Mouse (Mus musculus): ENCODE results near the gene Smcr8. TPM values are rescaled to one million over a fixed set of nuclear protein-coding genes. Genes with fewer than 3 reads are reported as not detected.

Smcr8 gene
- total RNA-seq, 1 experiment: 23.1 TPM

GRCm38 (mm10) chr11:60774841-60775240 lies 2.5 kb upstream of the Smcr8 start:
- Histone ChIP-seq H3K4me3 (ENCODE audit: insufficient read depth in 1 of 2, low read depth in 1 of 2, low read length in 2 of 2, poor library complexity in 1 of 2, severe bottlenecking in 1 of 2) (no peak overlapping the region), H3K27ac (ENCODE audit: insufficient read depth, low read depth, low read length, poor library complexity, severe bottlenecking) (no peak overlapping the region), H3K36me3 (ENCODE audit: control insufficient read depth, insufficient read depth, low read length, poor library complexity, severe bottlenecking) (peaks cover 12% of the 10 kb centered on the region), H3K9ac (ENCODE audit: insufficient read depth, low read depth, low read length, poor library complexity, severe bottlenecking) (no peak overlapping the region), H3K4me1 (ENCODE audit: control insufficient read depth in 2 of 2, insufficient read depth in 2 of 2, low read length in 2 of 2, poor library complexity in 1 of 2) (peaks cover 5% of the 10 kb centered on the region in 2 experiments; a peak in 3 of 4 replicates), H3K9me3 (ENCODE audit: control insufficient read depth, insufficient read depth, low read depth, low read length) (no peaks in the 10 kb centered on the region)
- DNase-seq (ENCODE audit: low read depth, low spot score): no peak
- TF ChIP-seq MAFK (IDR thresholded peaks at IDR 0.05; ENCODE audit: insufficient read depth, low read depth, low read length): no peak
- no peak for TF ChIP-seq ZC3H11A (IDR thresholded peaks at IDR 0.05; ENCODE audit: borderline replicate concordance, low read depth, low read length)
- TF ChIP-seq ZNF384 (IDR thresholded peaks at IDR 0.05; ENCODE audit: low read depth, low read length): no peak
- no peak for TF ChIP-seq CHD2 (IDR thresholded peaks at IDR 0.05; ENCODE audit: low read depth, low read length)
- in situ Hi-C loops (cut with MboI; ENCODE audit: low sequenced_read_pairs in 2 of 2, unreplicated experiment in 2 of 2): no loop called here

GRCm38 (mm10) chr11:60775578-60775977 lies 1.7 kb upstream of the Smcr8 start:
- TF ChIP-seq HCFC1 (IDR thresholded peaks at IDR 0.05; ENCODE audit: borderline replicate concordance, insufficient read depth, low read length): no peak
- TF ChIP-seq CHD2 (IDR thresholded peaks at IDR 0.05; ENCODE audit: low read depth, low read length): no peak
- no peak for TF ChIP-seq ZNF384 (IDR thresholded peaks at IDR 0.05; ENCODE audit: low read depth, low read length)
- TF ChIP-seq MAFK (IDR thresholded peaks at IDR 0.05; ENCODE audit: insufficient read depth, low read depth, low read length): no peak
- no peak for TF ChIP-seq ZC3H11A (IDR thresholded peaks at IDR 0.05; ENCODE audit: borderline replicate concordance, low read depth, low read length)
- peaks cover 18% of the 10 kb centered on the region for H3K36me3 ChIP-seq (ENCODE audit: control insufficient read depth, insufficient read depth, low read length, poor library complexity, severe bottlenecking)
- H3K4me1 ChIP-seq (ENCODE audit: control insufficient read depth in 2 of 2, insufficient read depth in 2 of 2, low read length in 2 of 2, poor library complexity in 1 of 2): peaks cover 5% of the 10 kb centered on the region in 2 experiments; a peak in 3 of 4 replicates
- H3K4me3 ChIP-seq (ENCODE audit: insufficient read depth in 1 of 2, low read depth in 1 of 2, low read length in 2 of 2, poor library complexity in 1 of 2, severe bottlenecking in 1 of 2): peak overlapping the region in 1 of 2 experiments; percentile 89; a peak in 3 of 4 replicates
- no peak overlapping the region for H3K27ac ChIP-seq (ENCODE audit: insufficient read depth, low read depth, low read length, poor library complexity, severe bottlenecking)
- no peak for DNase-seq (ENCODE audit: low read depth, low spot score)
- 0 out of 2 replicates have a peak overlapping the region, but pooled peaks have one; percentile 94 for H3K9ac ChIP-seq (ENCODE audit: insufficient read depth, low read depth, low read length, poor library complexity, severe bottlenecking)
- in situ Hi-C loops (cut with MboI; ENCODE audit: low sequenced_read_pairs in 2 of 2, unreplicated experiment in 2 of 2): no loop called here
- no peaks in the 10 kb centered on the region for H3K9me3 ChIP-seq (ENCODE audit: control insufficient read depth, insufficient read depth, low read depth, low read length)

GRCm38 (mm10) chr11:60776107-60776828 lies 1.1 kb upstream of the Smcr8 start:
- peaks cover 5 to 8% of the 10 kb centered on the region in 2 experiments; a peak in 3 of 4 replicates for H3K4me1 ChIP-seq (ENCODE audit: control insufficient read depth in 2 of 2, insufficient read depth in 2 of 2, low read length in 2 of 2, poor library complexity in 1 of 2)

GRCm38 (mm10) chr11:60777801-60778370 lies 562 bp downstream of the Smcr8 start:
- H3K36me3 ChIP-seq (ENCODE audit: control insufficient read depth, insufficient read depth, low read length, poor library complexity, severe bottlenecking): peaks cover 21% of the 10 kb centered on the region
- H3K9ac ChIP-seq (ENCODE audit: insufficient read depth, low read depth, low read length, poor library complexity, severe bottlenecking): peak overlapping the region; percentile 95
- no peak for TF ChIP-seq HCFC1 (IDR thresholded peaks at IDR 0.05; ENCODE audit: borderline replicate concordance, insufficient read depth, low read length)
- no peak for TF ChIP-seq ZC3H11A (IDR thresholded peaks at IDR 0.05; ENCODE audit: borderline replicate concordance, low read depth, low read length)
- no peak for TF ChIP-seq CHD2 (IDR thresholded peaks at IDR 0.05; ENCODE audit: low read depth, low read length)
- no peak for TF ChIP-seq MAFK (IDR thresholded peaks at IDR 0.05; ENCODE audit: insufficient read depth, low read depth, low read length)
- no peak for TF ChIP-seq ZNF384 (IDR thresholded peaks at IDR 0.05; ENCODE audit: low read depth, low read length)
- no peaks in the 10 kb centered on the region for H3K9me3 ChIP-seq (ENCODE audit: control insufficient read depth, insufficient read depth, low read depth, low read length)
- no peak for DNase-seq (ENCODE audit: low read depth, low spot score)
- peak overlapping the region; percentile 82 for H3K27ac ChIP-seq (ENCODE audit: insufficient read depth, low read depth, low read length, poor library complexity, severe bottlenecking)
- peaks cover 5 to 9% of the 10 kb centered on the region in 2 experiments; a peak in 3 of 4 replicates for H3K4me1 ChIP-seq (ENCODE audit: control insufficient read depth in 2 of 2, insufficient read depth in 2 of 2, low read length in 2 of 2, poor library complexity in 1 of 2)
- in situ Hi-C loops (cut with MboI; ENCODE audit: low sequenced_read_pairs in 2 of 2, unreplicated experiment in 2 of 2): no loop called here
- H3K4me3 ChIP-seq (ENCODE audit: insufficient read depth in 1 of 2, low read depth in 1 of 2, low read length in 2 of 2, poor library complexity in 1 of 2, severe bottlenecking in 1 of 2): peak overlapping the region; percentile 89 to 94

More at GRCm38 (mm10) chr11:60776107-60776828, 1.1 kb upstream of the Smcr8 start:
- DNase-seq (ENCODE audit: low read depth, low spot score): no peak
- TF ChIP-seq HCFC1 (IDR thresholded peaks at IDR 0.05; ENCODE audit: borderline replicate concordance, insufficient read depth, low read length) (no peak), MAFK (IDR thresholded peaks at IDR 0.05; ENCODE audit: insufficient read depth, low read depth, low read length) (no peak), ZC3H11A (IDR thresholded peaks at IDR 0.05; ENCODE audit: borderline replicate concordance, low read depth, low read length) (no peak), ZNF384 (IDR thresholded peaks at IDR 0.05; ENCODE audit: low read depth, low read length) (no peak), CHD2 (IDR thresholded peaks at IDR 0.05; ENCODE audit: low read depth, low read length) (no peak)
- Histone ChIP-seq H3K9me3 (ENCODE audit: control insufficient read depth, insufficient read depth, low read depth, low read length) (no peaks in the 10 kb centered on the region), H3K36me3 (ENCODE audit: control insufficient read depth, insufficient read depth, low read length, poor library complexity, severe bottlenecking) (peaks cover 21% of the 10 kb centered on the region), H3K4me3 (ENCODE audit: insufficient read depth in 1 of 2, low read depth in 1 of 2, low read length in 2 of 2, poor library complexity in 1 of 2, severe bottlenecking in 1 of 2) (peak overlapping the region; percentile 89 to 94), H3K27ac (ENCODE audit: insufficient read depth, low read depth, low read length, poor library complexity, severe bottlenecking) (no peak overlapping the region; the same call in 1 of the 2 replicates), H3K9ac (ENCODE audit: insufficient read depth, low read depth, low read length, poor library complexity, severe bottlenecking) (peak overlapping the region; percentile 94)
- in situ Hi-C loops (cut with MboI; ENCODE audit: low sequenced_read_pairs in 2 of 2, unreplicated experiment in 2 of 2): no loop called here

Data from ES-E14 (cell line).